Mouse (Mus musculus) colon, adult 2 months (tissue): ENCODE measurements around the gene Smndc1. TPM values are rescaled to one million over a fixed set of nuclear protein-coding genes. Genes with fewer than 3 reads are reported as not detected.

Source experiments
- polyA plus RNA-seq: library from polyadenylated mRNA; depleted of rRNA; stranded (reverse); fragments of >200 nt; gene quantifications from 2 replicates; pipeline ENCODE4 v1.2.3, GENCODE M21; 2012; rRNA removed

Smndc1 gene
- polyA plus RNA-seq: 1.9 and 2.4 TPM in 2 replicates

DNA sequence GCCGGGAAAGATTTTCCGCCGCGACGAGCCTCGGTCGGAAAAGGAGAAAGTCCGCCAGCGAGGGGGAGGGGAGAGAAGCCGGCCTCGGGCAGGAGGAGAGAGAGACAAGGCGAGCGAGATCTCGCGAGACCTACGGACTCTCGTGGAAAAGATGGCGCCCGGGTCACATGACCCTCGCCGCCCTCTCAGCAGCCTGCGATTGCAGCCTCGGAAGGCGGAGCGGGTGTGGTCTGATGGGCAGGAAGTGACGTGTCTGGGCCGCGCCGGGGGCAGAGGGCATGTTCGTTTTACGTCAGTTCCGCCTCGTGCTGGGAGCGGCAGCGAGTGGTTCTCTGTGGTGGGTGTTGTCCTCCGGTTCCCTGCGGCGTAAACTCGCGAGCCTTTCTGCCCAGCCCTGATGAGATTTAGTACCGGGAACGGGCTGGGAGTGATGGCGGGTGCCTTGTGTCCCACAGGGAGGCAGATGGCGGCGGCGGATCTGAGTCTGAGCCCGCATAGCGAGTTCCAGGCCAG, at the start of gene Smndc1:
Gene Smndc1, minus strand, starts transcription at position 84 of the 513 bp plus-strand sequence.

GRCm38 (mm10) chr19:53371666-53372065, 18.7 kb downstream of the Smndc1 start, which contains the start of gene Gm10197:
TSS of gene Gm10197 (minus strand) at chr19:53371766.

Other genes starting within 250 kb of the Smndc1 start
- 29.1 and 41.8 TPM in 2 replicates for gene Mxi1, start 80.1 kb downstream of the Smndc1 start, polyA plus RNA-seq
- gene Gm10197, start 18.8 kb downstream of the Smndc1 start, polyA plus RNA-seq: not detected in 2 replicates
- gene Dusp5, start 138.5 kb upstream of the Smndc1 start, polyA plus RNA-seq: 12.6 and 15.1 TPM in 2 replicates
- gene Nutf2-ps1, start 198.5 kb upstream of the Smndc1 start, polyA plus RNA-seq: 84.1 and 102 TPM in 2 replicates
- gene Smc3, start 209.8 kb upstream of the Smndc1 start, polyA plus RNA-seq: 2.8 and 2.9 TPM in 2 replicates